Mouse (Mus musculus): ENCODE measurements around the gene Nubp1.

GRCm38 (mm10) chr16:10366240-10367217 is 45.2 kb upstream of the Nubp1 start:
- no peak for TF ChIP-seq CTCF (IDR thresholded peaks at IDR 0.05; ENCODE audit: control insufficient read depth, insufficient read depth, insufficient replicate concordance, low read depth, low read length)
- TF ChIP-seq POLR2A (IDR thresholded peaks at IDR 0.05; ENCODE audit: control insufficient read depth, low read depth, low read length), result no peak
